Mouse (Mus musculus) bone marrow, adult 2 months (tissue): ENCODE data around the gene Son. TPM values are rescaled to one million over a fixed set of nuclear protein-coding genes. Genes with fewer than 3 reads are reported as not detected.

Source experiments
- H3K27ac ChIP-seq: fragments of 200-500 bp; 2 replicates; pipeline ENCODE4 v1.5.1; 2012; ENCODE audit warnings: low read depth, mild to moderate bottlenecking, control low read depth, inconsistent platforms, low read length; ENCODE audit not compliant: control insufficient read depth, poor library complexity, insufficient read depth
- H3K4me1 ChIP-seq: fragments of 200-500 bp; 2 replicates; pipeline ENCODE4 v1.6.1; 2011; ENCODE audit warnings: low read length; ENCODE audit not compliant: control insufficient read depth, insufficient read depth
- H3K4me3 ChIP-seq: fragments of 200-500 bp; replicated peaks from 2 replicates; pipeline ENCODE3; 2011; ENCODE audit warnings: mild to moderate bottlenecking, low read depth, low read length, control low read depth; ENCODE audit not compliant: control insufficient read depth
- CTCF ChIP-seq: fragments of 200-500 bp; IDR thresholded peaks from 2 replicates; pipeline ENCODE4 v1.5.1; 2011; ENCODE audit warnings: low read length, control low read depth; ENCODE audit not compliant: control insufficient read depth, insufficient read depth
- POLR2A ChIP-seq: fragments of 200-500 bp; IDR thresholded peaks from 2 replicates; pipeline ENCODE4 v1.6.1; 2011; ENCODE audit warnings: low read depth, mild to moderate bottlenecking, control low read depth, low read length, borderline replicate concordance; ENCODE audit not compliant: control insufficient read depth
- WGBS: fragments of 180-500 bp; shearing (Covaris S2); methylation state at CpG from one replicate; pipeline ENCODE4 v1.1.7; 2018; 5-methylcytosine and 5-hydroxymethylcytosine counted together
- polyA plus RNA-seq: library from polyadenylated mRNA; stranded (reverse); fragments of >200 nt; gene quantifications from 2 replicates; pipeline ENCODE4 v1.2.4, GENCODE M21; 2011; ENCODE audit warnings: low replicate concordance; ENCODE audit not compliant: missing spikeins, insufficient read depth, insufficient read length

Gene Son
- polyA plus RNA-seq, 1 experiment = 165 TPM

DNA sequence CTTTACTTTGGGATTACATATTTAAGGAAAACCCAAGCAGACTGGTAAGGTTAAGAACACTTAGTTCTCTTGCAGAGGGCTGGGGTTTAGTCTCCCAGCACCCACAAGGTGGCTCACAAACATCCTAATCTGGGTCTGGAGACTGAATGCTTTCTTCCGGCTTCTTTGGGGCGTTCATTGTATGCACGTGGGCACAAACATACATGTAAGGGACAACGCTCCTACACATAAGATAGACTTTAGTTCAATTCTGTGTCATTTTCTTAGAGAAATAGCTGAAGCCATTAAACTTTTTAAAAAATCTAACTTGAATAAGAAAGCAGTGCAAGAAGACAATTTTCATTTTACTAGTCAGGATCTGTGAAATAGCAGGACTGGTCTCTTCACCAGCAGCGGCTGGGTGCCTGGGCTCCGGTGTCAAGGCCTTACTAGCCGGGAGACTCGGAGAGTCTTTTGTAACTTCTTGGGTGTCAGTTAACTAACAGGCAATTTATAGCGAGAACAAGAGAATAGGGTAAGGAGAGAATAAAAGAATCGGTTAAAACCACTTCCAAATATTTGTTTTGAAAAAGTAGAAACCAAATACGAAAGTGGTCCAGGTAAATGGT, 1.2 kb upstream of the Son start:
- TF ChIP-seq CTCF = no peak
- no peak for TF ChIP-seq POLR2A
- Histone ChIP-seq H3K4me3 (peak overlapping the region; percentile 83), H3K27ac (no peak overlapping the region; the same call in 1 of the 2 replicates), H3K4me1 (no peaks in the 10 kb centered on the region; the same call in 1 of the 2 replicates)
- WGBS = under 1% methylated on average over 11 of the region's 11 CpGs

DNA sequence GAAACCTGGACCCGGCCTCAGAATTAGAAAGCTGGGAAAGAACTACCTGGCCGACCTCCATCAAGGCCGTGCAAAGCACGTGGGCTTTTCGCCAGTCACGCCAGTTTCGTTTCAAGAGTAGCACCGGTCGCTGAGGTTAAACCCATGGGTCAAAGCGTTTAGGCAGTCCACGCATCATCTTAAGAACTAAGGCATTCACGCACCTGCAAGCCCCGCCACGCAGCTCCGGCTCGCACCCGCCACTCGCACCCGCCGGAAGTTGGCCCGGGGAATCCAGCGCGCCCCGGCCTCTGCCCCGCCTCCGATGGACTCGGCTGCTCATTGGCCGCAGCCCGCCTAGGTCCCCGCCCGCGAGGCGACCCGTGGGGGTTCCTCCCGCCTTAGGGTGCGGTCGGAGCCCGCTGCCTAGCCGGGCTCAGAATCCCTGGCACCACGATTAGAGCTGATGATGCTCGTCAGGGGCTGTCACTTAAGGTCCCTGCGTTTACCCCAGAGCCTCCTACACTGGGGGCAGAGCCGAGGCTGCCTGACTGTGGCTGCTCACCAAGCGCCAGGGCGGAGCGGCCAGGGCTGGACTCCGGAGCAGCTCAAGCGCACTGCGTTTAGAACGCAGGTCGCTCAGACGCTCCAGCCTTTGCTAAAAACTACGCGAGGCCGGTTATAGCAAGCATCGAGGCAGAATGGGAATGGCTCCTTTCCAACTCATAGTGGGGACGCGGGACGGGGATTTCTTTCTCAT, 456 bp upstream of the Son start, which contains the start of gene Gart:
Gene Gart (minus strand): TSS at position 272 of the 739 bp plus-strand sequence.
- under 1% methylated on average over 59 of the region's 59 CpGs for WGBS
- H3K4me3 ChIP-seq = peak within 1 kb of the TSS; percentile 98
- TF ChIP-seq POLR2A = peak; percentile 99
- TF ChIP-seq CTCF = no peak
- H3K4me1 ChIP-seq = no peaks in the 10 kb centered on the region; the same call in 1 of the 2 replicates
- H3K27ac ChIP-seq = peak within 1 kb of the TSS; percentile 99

- H3K4me3 ChIP-seq = peak overlapping the region; percentile 98
- WGBS = 1% methylated on average over 25 of the region's 25 CpGs
- H3K27ac ChIP-seq = peak overlapping the region; percentile 99
- no peaks in the 10 kb centered on the region; the same call in 1 of the 2 replicates for H3K4me1 ChIP-seq
- TF ChIP-seq POLR2A (peak; percentile 66; the same call in 1 of the 2 replicates), CTCF (no peak)
Observed at GRCm38 (mm10) chr16:91648220-91648550, 879 bp downstream of the Son start.

- WGBS = 27% methylated on average over 3 of the region's 3 CpGs
- peak overlapping the region; percentile 17 for H3K4me3 ChIP-seq
- no peak for TF ChIP-seq POLR2A
Observed at GRCm38 (mm10) chr16:91649246-91649645, 1.9 kb downstream of the Son start.

GRCm38 (mm10) chr16:91649781-91650180, 2.5 kb downstream of the Son start:
- H3K27ac ChIP-seq = no peak overlapping the region
- H3K4me1 ChIP-seq = no peaks in the 10 kb centered on the region; the same call in none of the 2 replicates
- peak overlapping the region; percentile 16 for H3K4me3 ChIP-seq
- no peak for TF ChIP-seq POLR2A
- TF ChIP-seq CTCF = no peak

More at GRCm38 (mm10) chr16:91649246-91649645, 1.9 kb downstream of the Son start:
- Histone ChIP-seq H3K4me1 (no peaks in the 10 kb centered on the region; the same call in 1 of the 2 replicates), H3K27ac (no peak overlapping the region)

DNA sequence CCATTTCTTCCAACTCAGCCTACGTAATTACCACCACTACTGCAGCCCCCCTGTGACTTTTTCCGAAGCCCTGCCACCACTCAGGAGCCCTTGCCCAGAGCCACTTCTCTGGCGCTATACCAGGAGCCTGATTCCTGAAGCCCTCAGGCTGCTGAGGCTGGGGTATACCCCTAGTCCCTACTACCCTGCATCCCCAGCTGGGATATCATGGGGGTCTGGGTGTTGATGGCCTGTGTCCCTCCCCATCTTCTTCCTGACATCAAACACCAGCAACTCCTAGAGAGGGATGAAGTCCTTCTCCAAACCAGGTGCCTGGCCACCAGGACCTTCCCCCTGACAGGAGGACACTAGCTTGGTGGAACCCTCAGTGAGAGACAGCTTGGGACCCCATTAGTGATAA, 4.9 kb downstream of the Son start:
- 90% methylated on average over 3 of the region's 3 CpGs for whole genome bisulfite sequencing
- TF ChIP-seq CTCF (no peak), POLR2A (no peak)
- H3K27ac ChIP-seq = no peak overlapping the region
- H3K4me3 ChIP-seq = no peak overlapping the region
- no peaks in the 10 kb centered on the region; the same call in none of the 2 replicates for H3K4me1 ChIP-seq

DNA sequence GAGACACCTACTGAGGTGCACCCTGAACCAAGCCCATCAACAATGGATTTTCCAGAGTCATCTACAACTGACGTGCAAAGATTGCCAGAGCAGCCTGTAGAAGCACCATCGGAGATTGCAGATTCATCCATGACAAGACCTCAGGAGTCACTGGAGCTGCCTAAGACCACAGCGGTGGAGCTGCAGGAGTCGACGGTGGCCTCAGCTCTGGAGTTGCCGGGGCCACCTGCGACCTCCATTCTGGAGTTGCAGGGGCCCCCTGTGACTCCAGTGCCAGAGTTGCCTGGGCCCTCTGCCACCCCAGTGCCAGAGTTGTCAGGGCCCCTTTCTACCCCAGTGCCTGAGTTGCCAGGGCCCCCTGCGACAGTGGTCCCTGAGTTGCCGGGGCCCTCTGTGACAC, 8.0 kb downstream of the Son start:
- WGBS = 98% methylated on average over 9 of the region's 9 CpGs
- Histone ChIP-seq H3K4me3 (no peak overlapping the region), H3K4me1 (no peaks in the 10 kb centered on the region; the same call in none of the 2 replicates), H3K27ac (no peak overlapping the region)
- TF ChIP-seq CTCF = no peak
- no peak for TF ChIP-seq POLR2A

DNA sequence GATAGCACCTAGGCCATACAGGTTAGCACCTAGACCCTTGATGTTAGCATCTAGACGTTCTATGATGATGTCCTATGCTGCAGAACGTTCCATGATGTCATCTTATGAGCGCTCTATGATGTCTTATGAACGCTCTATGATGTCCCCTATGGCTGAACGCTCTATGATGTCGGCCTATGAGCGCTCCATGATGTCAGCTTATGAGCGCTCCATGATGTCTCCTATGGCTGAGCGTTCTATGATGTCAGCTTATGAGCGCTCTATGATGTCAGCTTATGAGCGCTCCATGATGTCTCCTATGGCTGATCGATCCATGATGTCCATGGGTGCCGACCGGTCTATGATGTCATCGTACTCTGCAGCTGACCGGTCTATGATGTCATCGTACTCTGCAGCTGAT, 10.0 kb downstream of the Son start:
- H3K4me1 ChIP-seq = no peaks in the 10 kb centered on the region; the same call in none of the 2 replicates
- no peak overlapping the region for H3K27ac ChIP-seq
- no peak overlapping the region for H3K4me3 ChIP-seq
- TF ChIP-seq CTCF = no peak
- TF ChIP-seq POLR2A = no peak
- 95% methylated on average over 17 of the region's 17 CpGs for WGBS

DNA sequence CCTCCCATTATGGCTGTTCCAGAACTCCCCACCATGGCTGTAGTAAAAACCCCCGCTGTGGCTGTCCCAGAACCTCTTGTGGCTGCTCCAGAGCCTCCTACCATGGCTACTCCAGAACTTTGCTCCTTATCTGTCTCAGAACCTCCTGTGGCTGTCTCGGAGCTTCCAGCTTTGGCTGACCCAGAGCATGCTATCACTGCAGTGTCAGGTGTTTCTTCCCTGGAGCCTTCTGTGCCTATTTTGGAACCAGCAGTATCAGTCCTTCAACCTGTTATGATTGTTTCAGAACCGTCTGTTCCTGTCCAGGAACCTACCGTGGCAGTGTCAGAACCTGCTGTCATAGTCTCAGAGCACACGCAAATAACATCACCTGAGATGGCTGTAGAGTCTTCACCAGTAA, 11.2 kb downstream of the Son start:
- 94% methylated on average over 5 of the region's 5 CpGs for WGBS
- Histone ChIP-seq H3K4me1 (no peaks in the 10 kb centered on the region; the same call in none of the 2 replicates), H3K4me3 (no peak overlapping the region), H3K27ac (no peak overlapping the region)
- TF ChIP-seq CTCF = no peak
- no peak for TF ChIP-seq POLR2A
